Mouse (Mus musculus) liver, postnatal 0 days (tissue): Measurements from ENCODE around the gene Ttc7.

Experiments
- CTCF ChIP-seq: sonication (generic); IDR thresholded peaks from 2 replicates; pipeline ENCODE4 v1.5.1; 2016; ENCODE audit warnings: antibody characterized with exemption, low read depth
- EP300 ChIP-seq: IDR thresholded peaks from 2 replicates; pipeline ENCODE4 v1.6.1; 2016; ENCODE audit warnings: antibody characterized with exemption, low read depth, mild to moderate bottlenecking

DNA sequence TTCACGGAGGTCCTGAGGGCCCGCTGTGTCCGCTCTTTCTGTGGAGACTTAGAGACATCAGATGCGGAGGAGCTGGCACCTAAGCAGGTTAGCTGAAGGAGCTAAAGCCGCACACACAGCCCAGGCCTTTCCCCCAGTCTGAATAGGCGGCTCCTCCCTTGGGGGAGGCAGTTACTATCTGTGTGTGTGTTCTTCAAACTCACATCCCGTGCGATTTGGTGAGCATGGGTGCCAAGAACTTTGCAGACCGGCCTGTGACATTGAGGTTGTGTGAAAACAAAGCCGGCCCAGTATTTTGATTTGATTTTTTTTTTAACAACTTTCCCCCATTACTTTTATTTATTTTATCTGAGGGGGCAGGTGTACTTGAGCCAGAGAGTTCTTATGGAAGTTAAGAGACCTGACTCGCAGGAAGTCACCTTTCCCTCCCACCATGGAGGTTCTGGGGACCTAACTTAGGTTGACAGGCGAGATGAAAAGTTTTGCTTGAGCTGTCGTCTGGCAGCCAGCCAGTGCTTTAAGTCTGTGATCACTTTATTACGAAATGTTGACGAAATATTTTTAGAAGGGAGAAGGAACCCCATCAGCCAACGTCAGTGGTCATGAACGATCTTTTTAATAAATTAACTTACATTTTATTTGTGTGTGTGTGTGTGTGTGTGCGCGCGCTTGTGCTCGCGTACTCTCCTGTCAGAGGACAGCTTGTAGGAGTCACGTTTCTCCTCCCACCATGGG lies 3.2 kb downstream of the Ttc7 start:
- TF ChIP-seq CTCF (no peak), EP300 (no peak)
